Mouse (Mus musculus): ENCODE measurements around the gene Htra3. TPM values are rescaled to one million over a fixed set of nuclear protein-coding genes. Genes with fewer than 3 reads are reported as not detected.

Gene Htra3
- polyA plus RNA-seq, 1 experiment from 2014 or later, result 17.3 TPM

DNA sequence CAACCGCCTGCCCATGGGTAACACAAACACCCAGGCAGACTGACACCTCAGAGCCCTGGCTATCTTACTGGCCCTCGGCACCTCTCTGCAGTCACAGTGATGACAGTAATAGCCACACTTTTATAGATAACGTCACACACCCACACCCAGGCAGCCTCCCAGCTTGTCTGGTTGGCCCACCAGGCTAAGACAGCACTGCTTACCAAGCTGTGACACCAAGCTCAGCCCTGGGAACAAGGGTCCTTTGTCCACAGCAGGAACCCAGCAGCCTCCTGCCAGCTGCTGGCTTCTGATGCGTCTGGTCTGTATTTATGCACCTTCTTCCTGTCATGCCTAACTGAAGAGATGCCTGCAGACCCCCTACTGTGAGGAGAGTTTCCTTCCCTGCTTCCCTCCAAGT is 58.5 kb downstream of the Htra3 start:
- Histone ChIP-seq H3K36me3 (ENCODE audit: control insufficient read depth, insufficient read depth, low read length) (no peaks in the 10 kb centered on the region), H3K4me3 (ENCODE audit: low read length) (no peak overlapping the region), H3K27ac (ENCODE audit: low read depth, low read length) (no peak overlapping the region), H3K27me3 (replicated peaks; ENCODE audit: control insufficient read depth, insufficient read depth, low read length) (no peaks in the 10 kb centered on the region), H3K4me1 (ENCODE audit: control insufficient read depth, insufficient read depth, low read depth, low read length) (no peaks in the 10 kb centered on the region; the same call in 1 of the 2 replicates), H3K9me3 (ENCODE audit: control insufficient read depth, low read length) (no peaks in the 10 kb centered on the region), H3K4me2 (ENCODE audit: low read length) (no peak overlapping the region), H3K9ac (ENCODE audit: low read depth, low read length) (no peak overlapping the region)
- no peak for ATAC-seq
- 47% methylated on average over 4 of the region's 4 CpGs for WGBS

DNA sequence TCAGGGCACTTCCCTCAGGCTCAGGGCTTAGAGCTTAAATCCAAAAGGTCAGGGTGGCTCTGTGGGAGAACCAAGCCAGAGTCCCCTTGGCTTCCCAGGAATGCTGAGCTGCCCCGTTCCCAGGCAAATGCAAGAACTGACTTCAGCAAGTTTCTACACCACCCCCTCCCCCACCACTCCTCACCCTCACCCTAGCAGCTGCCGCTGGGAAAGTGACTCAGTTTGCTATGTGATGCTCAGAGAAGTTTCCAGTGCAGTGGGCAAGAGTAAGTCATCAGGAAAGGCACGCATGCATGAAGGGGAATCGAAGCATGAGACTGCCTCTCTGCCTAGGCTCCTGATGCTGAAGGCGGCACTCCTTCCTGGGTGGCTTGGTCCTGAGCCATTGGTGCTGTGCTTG is 62.6 kb downstream of the Htra3 start:
- H3K9ac ChIP-seq (ENCODE audit: low read depth, low read length), result no peak overlapping the region
- H3K9me3 ChIP-seq (ENCODE audit: control insufficient read depth, low read length), result no peaks in the 10 kb centered on the region
- no peak overlapping the region for H3K27ac ChIP-seq (ENCODE audit: low read depth, low read length)
- no peaks in the 10 kb centered on the region for H3K36me3 ChIP-seq (ENCODE audit: control insufficient read depth, insufficient read depth, low read length)
- no peak overlapping the region for H3K4me3 ChIP-seq (ENCODE audit: low read length)
- H3K4me1 ChIP-seq (ENCODE audit: control insufficient read depth, insufficient read depth, low read depth, low read length), result no peaks in the 10 kb centered on the region; the same call in 1 of the 2 replicates
- 52% methylated on average over 5 of the region's 5 CpGs for WGBS
- ATAC-seq, result no peak
- H3K4me2 ChIP-seq (ENCODE audit: low read length), result no peak overlapping the region
- H3K27me3 ChIP-seq (replicated peaks; ENCODE audit: control insufficient read depth, insufficient read depth, low read length), result no peaks in the 10 kb centered on the region

GRCm38 (mm10) chr5:35612722-35613121 is 66.9 kb downstream of the Htra3 start:
- WGBS, result 84% methylated on average over 8 of the region's 8 CpGs
- Histone ChIP-seq H3K27ac (ENCODE audit: low read depth, low read length) (no peak overlapping the region), H3K4me3 (ENCODE audit: low read length) (no peak overlapping the region), H3K9me3 (ENCODE audit: control insufficient read depth, low read length) (no peaks in the 10 kb centered on the region), H3K9ac (ENCODE audit: low read depth, low read length) (no peak overlapping the region), H3K4me2 (ENCODE audit: low read length) (no peak overlapping the region), H3K27me3 (replicated peaks; ENCODE audit: control insufficient read depth, insufficient read depth, low read length) (no peaks in the 10 kb centered on the region), H3K36me3 (ENCODE audit: control insufficient read depth, insufficient read depth, low read length) (no peaks in the 10 kb centered on the region), H3K4me1 (ENCODE audit: control insufficient read depth, insufficient read depth, low read depth, low read length) (peaks cover 14% of the 10 kb centered on the region)
- ATAC-seq, result no peak

DNA sequence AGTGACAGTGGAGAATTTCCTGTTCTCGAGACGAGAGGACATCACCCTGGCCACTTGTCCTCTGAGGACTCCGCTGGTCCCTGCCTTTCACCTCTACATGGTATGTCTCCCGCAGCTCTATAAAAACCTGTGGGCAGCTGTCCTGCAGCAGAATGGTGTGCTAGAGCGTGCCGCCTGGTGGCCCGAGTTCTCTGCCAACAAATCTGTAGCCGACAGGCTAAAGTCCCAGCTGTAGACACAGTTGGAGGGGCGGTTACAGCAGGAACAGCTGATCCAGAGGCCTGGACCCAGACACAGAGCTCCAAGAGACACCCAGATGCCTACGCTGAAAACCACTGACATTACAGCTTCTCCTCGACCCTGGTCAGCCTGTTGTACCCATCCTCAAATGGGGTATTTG is 67.7 kb downstream of the Htra3 start:
- H3K4me3 ChIP-seq (ENCODE audit: low read length), result no peak overlapping the region
- no peak for ATAC-seq
- H3K4me2 ChIP-seq (ENCODE audit: low read length), result no peak overlapping the region
- peaks cover 14% of the 10 kb centered on the region for H3K4me1 ChIP-seq (ENCODE audit: control insufficient read depth, insufficient read depth, low read depth, low read length)
- H3K27ac ChIP-seq (ENCODE audit: low read depth, low read length), result no peak overlapping the region
- 76% methylated on average over 11 of the region's 11 CpGs for WGBS
- no peaks in the 10 kb centered on the region for H3K9me3 ChIP-seq (ENCODE audit: control insufficient read depth, low read length)
- no peaks in the 10 kb centered on the region for H3K27me3 ChIP-seq (replicated peaks; ENCODE audit: control insufficient read depth, insufficient read depth, low read length)
- no peak overlapping the region for H3K9ac ChIP-seq (ENCODE audit: low read depth, low read length)
- H3K36me3 ChIP-seq (ENCODE audit: control insufficient read depth, insufficient read depth, low read length), result no peaks in the 10 kb centered on the region

DNA sequence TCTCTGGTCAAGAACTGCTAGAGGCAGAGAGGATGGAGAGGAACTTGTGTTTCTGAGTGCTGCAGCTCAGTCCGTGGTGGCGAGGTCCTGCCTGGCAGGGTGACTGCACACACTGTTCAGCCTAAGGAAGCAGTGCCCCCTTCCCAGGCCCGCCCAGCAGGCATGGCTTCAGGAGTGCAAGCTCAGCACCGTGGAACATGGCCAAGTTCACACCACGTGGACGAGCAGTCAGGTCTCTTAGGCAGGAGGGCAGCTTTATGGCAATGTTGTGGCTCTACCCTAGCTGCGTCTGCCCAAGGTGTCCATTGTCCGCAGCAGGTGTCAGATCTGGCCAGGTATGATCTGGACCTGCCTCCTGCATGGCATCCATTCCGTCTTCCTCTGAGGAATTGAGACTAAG is 68.4 kb downstream of the Htra3 start:
- no peak for ATAC-seq
- WGBS, result 75% methylated on average over 9 of the region's 9 CpGs
- Histone ChIP-seq H3K9ac (ENCODE audit: low read depth, low read length) (no peak overlapping the region), H3K4me2 (ENCODE audit: low read length) (no peak overlapping the region), H3K27me3 (replicated peaks; ENCODE audit: control insufficient read depth, insufficient read depth, low read length) (no peaks in the 10 kb centered on the region), H3K27ac (ENCODE audit: low read depth, low read length) (no peak overlapping the region), H3K4me3 (ENCODE audit: low read length) (no peak overlapping the region), H3K36me3 (ENCODE audit: control insufficient read depth, insufficient read depth, low read length) (no peaks in the 10 kb centered on the region), H3K9me3 (ENCODE audit: control insufficient read depth, low read length) (no peaks in the 10 kb centered on the region), H3K4me1 (ENCODE audit: control insufficient read depth, insufficient read depth, low read depth, low read length) (peaks cover 14% of the 10 kb centered on the region)

- Histone ChIP-seq H3K4me1 (ENCODE audit: control insufficient read depth, insufficient read depth, low read depth, low read length) (peaks cover 14% of the 10 kb centered on the region), H3K4me2 (ENCODE audit: low read length) (no peak overlapping the region), H3K27me3 (replicated peaks; ENCODE audit: control insufficient read depth, insufficient read depth, low read length) (no peaks in the 10 kb centered on the region), H3K36me3 (ENCODE audit: control insufficient read depth, insufficient read depth, low read length) (peaks cover 1% of the 10 kb centered on the region; the same call in 1 of the 2 replicates), H3K9ac (ENCODE audit: low read depth, low read length) (no peak overlapping the region), H3K27ac (ENCODE audit: low read depth, low read length) (no peak overlapping the region), H3K9me3 (ENCODE audit: control insufficient read depth, low read length) (no peaks in the 10 kb centered on the region), H3K4me3 (ENCODE audit: low read length) (no peak overlapping the region)
- no peak for ATAC-seq
- 94% methylated on average over 7 of the region's 7 CpGs for WGBS
Measured at GRCm38 (mm10) chr5:35610381-35610780, 69.2 kb downstream of the Htra3 start.

- H3K9ac ChIP-seq (ENCODE audit: low read depth, low read length), result no peak overlapping the region
- H3K36me3 ChIP-seq (ENCODE audit: control insufficient read depth, insufficient read depth, low read length), result peaks cover 4% of the 10 kb centered on the region; the same call in 1 of the 2 replicates
- WGBS, result 66% methylated on average over 2 of the region's 2 CpGs
- no peak overlapping the region for H3K27ac ChIP-seq (ENCODE audit: low read depth, low read length)
- no peaks in the 10 kb centered on the region for H3K27me3 ChIP-seq (replicated peaks; ENCODE audit: control insufficient read depth, insufficient read depth, low read length)
- H3K9me3 ChIP-seq (ENCODE audit: control insufficient read depth, low read length), result no peaks in the 10 kb centered on the region
- no peak overlapping the region for H3K4me3 ChIP-seq (ENCODE audit: low read length)
- H3K4me2 ChIP-seq (ENCODE audit: low read length), result no peak overlapping the region
- H3K4me1 ChIP-seq (ENCODE audit: control insufficient read depth, insufficient read depth, low read depth, low read length), result peaks cover 14% of the 10 kb centered on the region
- ATAC-seq, result no peak
Measured at GRCm38 (mm10) chr5:35609971-35610370, 69.6 kb downstream of the Htra3 start.

- Histone ChIP-seq H3K4me2 (ENCODE audit: low read length) (peak overlapping the region; percentile 7; the same call in 1 of the 2 replicates), H3K9me3 (ENCODE audit: control insufficient read depth, low read length) (no peaks in the 10 kb centered on the region), H3K27me3 (replicated peaks; ENCODE audit: control insufficient read depth, insufficient read depth, low read length) (no peaks in the 10 kb centered on the region), H3K4me3 (ENCODE audit: low read length) (no peak overlapping the region), H3K36me3 (ENCODE audit: control insufficient read depth, insufficient read depth, low read length) (peaks cover 4% of the 10 kb centered on the region; the same call in 1 of the 2 replicates), H3K27ac (ENCODE audit: low read depth, low read length) (0 out of 2 replicates have a peak overlapping the region, but pooled peaks have one; percentile 17), H3K4me1 (ENCODE audit: control insufficient read depth, insufficient read depth, low read depth, low read length) (peaks cover 14% of the 10 kb centered on the region), H3K9ac (ENCODE audit: low read depth, low read length) (no peak overlapping the region; the same call in 1 of the 2 replicates)
- whole genome bisulfite sequencing, result 8% methylated on average over 12 of the region's 12 CpGs
- peak; percentile 40; the same call in 1 of the 2 replicates for ATAC-seq
Measured at GRCm38 (mm10) chr5:35609381-35609780, 70.2 kb downstream of the Htra3 start.

DNA sequence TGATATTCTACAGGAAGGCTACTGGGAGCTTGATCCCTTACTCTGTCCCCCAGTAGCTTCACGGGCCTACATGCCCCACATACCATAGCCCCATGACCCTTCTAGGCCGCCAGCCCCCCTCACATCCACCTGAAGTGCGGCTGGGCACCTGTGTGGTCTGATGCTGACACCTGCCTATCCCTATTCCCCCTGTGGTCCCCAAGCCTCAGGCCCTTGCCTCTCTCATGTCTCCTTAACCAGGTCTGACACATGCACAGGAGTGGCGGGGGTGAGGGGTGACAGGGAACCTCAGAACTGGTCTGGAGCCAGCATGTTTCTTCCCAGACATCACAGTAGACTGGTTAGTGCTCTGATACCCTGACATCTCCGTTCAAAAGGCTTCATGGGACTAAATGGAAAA is 71.0 kb downstream of the Htra3 start:
- 82% methylated on average over 5 of the region's 5 CpGs for WGBS
- Histone ChIP-seq H3K4me1 (ENCODE audit: control insufficient read depth, insufficient read depth, low read depth, low read length) (peaks cover 14% of the 10 kb centered on the region), H3K27ac (ENCODE audit: low read depth, low read length) (no peak overlapping the region), H3K9ac (ENCODE audit: low read depth, low read length) (no peak overlapping the region), H3K4me3 (ENCODE audit: low read length) (no peak overlapping the region), H3K9me3 (ENCODE audit: control insufficient read depth, low read length) (no peaks in the 10 kb centered on the region), H3K27me3 (replicated peaks; ENCODE audit: control insufficient read depth, insufficient read depth, low read length) (no peaks in the 10 kb centered on the region), H3K4me2 (ENCODE audit: low read length) (no peak overlapping the region), H3K36me3 (ENCODE audit: control insufficient read depth, insufficient read depth, low read length) (peaks cover 4% of the 10 kb centered on the region; the same call in 1 of the 2 replicates)
- ATAC-seq, result no peak

DNA sequence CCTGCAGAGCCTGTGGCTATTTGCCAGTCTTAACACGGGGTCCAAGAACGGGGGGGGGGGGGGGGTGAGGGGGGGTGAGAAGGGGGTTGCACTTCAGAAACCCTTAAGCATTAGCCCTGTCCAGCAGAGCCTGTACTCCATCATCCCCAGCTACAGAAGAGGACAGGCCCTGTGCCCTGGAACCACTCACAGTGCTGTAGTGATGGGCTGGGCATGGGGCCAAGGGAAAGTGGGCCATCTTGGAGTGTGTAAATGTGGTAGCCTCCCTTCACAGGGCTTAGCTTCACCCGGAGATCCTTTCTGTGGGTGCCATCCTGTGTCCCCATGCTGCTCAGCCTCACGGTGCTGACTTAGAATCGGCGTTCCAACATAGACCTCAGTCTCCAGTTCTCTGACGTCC is 71.8 kb downstream of the Htra3 start:
- H3K27me3 ChIP-seq (replicated peaks; ENCODE audit: control insufficient read depth, insufficient read depth, low read length), result no peaks in the 10 kb centered on the region
- no peak overlapping the region for H3K4me3 ChIP-seq (ENCODE audit: low read length)
- 78% methylated on average over 7 of the region's 7 CpGs for WGBS
- no peak overlapping the region for H3K9ac ChIP-seq (ENCODE audit: low read depth, low read length)
- H3K4me1 ChIP-seq (ENCODE audit: control insufficient read depth, insufficient read depth, low read depth, low read length), result peaks cover 14% of the 10 kb centered on the region
- H3K27ac ChIP-seq (ENCODE audit: low read depth, low read length), result no peak overlapping the region
- ATAC-seq, result peak; percentile 60; the same call in 1 of the 2 replicates
- H3K36me3 ChIP-seq (ENCODE audit: control insufficient read depth, insufficient read depth, low read length), result peaks cover 7% of the 10 kb centered on the region
- no peak overlapping the region for H3K4me2 ChIP-seq (ENCODE audit: low read length)
- H3K9me3 ChIP-seq (ENCODE audit: control insufficient read depth, low read length), result no peaks in the 10 kb centered on the region

Measured in hindbrain, embryonic 16.5 days (tissue).